Mouse (Mus musculus) heart, embryonic 13.5 days (tissue): ENCODE results near the gene Pon2. TPM values are rescaled to one million over a fixed set of nuclear protein-coding genes. Genes with fewer than 3 reads are reported as not detected.
"Not testable (repeated sequence)": the region's sequence is repeated elsewhere in the genome, so short reads cannot be mapped to it uniquely, and the experiment has no call there.

Source experiments
- ATAC-seq: fragments of 200-750 bp; cut with Nextera tagmentation; 2 replicates; pipeline ENCODE4 v1.8.0; 2017; ENCODE audit warnings: moderate TSS enrichment; ENCODE audit not compliant: insufficient number of reproducible peaks, low FRiP score, low TSS enrichment; ENCODE audit errors: extremely low read depth
- H3K27ac ChIP-seq: fragments of 300-500 bp; sonication (generic); replicated peaks from 2 replicates; pipeline ENCODE4 v1.5.1; 2015; ENCODE audit warnings: moderate library complexity, mild to moderate bottlenecking, inconsistent platforms
- H3K27me3 ChIP-seq: fragments of 300-500 bp; sonication (generic); replicated peaks from 2 replicates; pipeline ENCODE4 v1.6.1; 2015; ENCODE audit warnings: mild to moderate bottlenecking, inconsistent platforms
- H3K36me3 ChIP-seq: fragments of 300-500 bp; sonication (generic); 2 replicates; pipeline ENCODE4 v1.6.1; 2015; ENCODE audit warnings: mild to moderate bottlenecking, inconsistent platforms
- H3K4me1 ChIP-seq: fragments of 300-500 bp; sonication (generic); 2 replicates; pipeline ENCODE4 v1.6.1; 2015; ENCODE audit warnings: inconsistent platforms
- H3K4me2 ChIP-seq: fragments of 300-500 bp; sonication (generic); 2 replicates; pipeline ENCODE4 v1.6.1; 2015; ENCODE audit warnings: inconsistent platforms, mild to moderate bottlenecking, moderate library complexity
- H3K4me3 ChIP-seq: fragments of 300-500 bp; sonication (generic); 2 replicates; pipeline ENCODE4 v1.5.1; 2015; ENCODE audit warnings: moderate library complexity, mild to moderate bottlenecking, inconsistent platforms
- H3K9ac ChIP-seq: fragments of 300-500 bp; sonication (generic); 2 replicates; pipeline ENCODE4 v1.6.1; 2015; ENCODE audit warnings: inconsistent platforms, mild to moderate bottlenecking, moderate library complexity
- H3K9me3 ChIP-seq: fragments of 300-500 bp; sonication (generic); 2 replicates; pipeline ENCODE4 v1.6.1; 2016; ENCODE audit warnings: inconsistent platforms
- WGBS: fragments of 180-500 bp; shearing (Covaris S2); methylation state at CpG from one replicate; pipeline ENCODE4 v1.1.7; 2015; ENCODE audit warnings: mixed read lengths; 5-methylcytosine and 5-hydroxymethylcytosine counted together
- polyA plus RNA-seq: library from polyadenylated mRNA; unstranded; fragments of >200 nt; fragmentation: Nextera tagmentation; extraction: Ambion mirVana; gene quantifications from 2 replicates; pipeline ENCODE4 v1.2.1, GENCODE M21; 2015

Gene Pon2
- 37.2 and 41.4 TPM in 2 replicates for polyA plus RNA-seq

DNA sequence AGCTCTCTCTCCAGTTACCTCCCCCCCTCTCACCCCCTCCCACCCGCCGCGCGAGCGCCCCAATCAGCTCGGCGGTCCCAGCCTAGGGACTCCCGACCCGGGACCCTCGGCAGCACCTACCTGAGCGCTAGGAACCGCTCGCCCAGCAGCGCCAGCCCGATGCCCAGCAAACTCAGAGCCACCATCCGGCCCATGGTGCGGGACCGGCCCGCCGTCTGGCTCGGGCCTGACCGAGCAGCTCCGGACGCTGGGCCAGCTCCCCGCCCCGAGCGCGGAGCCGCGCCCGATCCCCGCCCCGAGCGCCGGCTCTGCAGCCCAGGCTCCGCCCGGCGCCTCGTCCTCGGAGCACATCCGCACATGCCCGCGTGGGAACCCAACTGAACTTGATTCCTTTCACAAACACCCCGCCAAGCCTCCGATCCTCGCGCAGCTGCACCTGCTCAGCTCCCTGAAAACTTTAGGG, at the start of gene Pon2:
Pon2 (minus strand) TSS at position 364 of the 463 bp plus-strand sequence.
- H3K9ac ChIP-seq = peak within 1 kb of the TSS; percentile 90
- H3K4me2 ChIP-seq = peak within 1 kb of the TSS; percentile 68
- under 1% methylated on average over 31 of the region's 47 CpGs for WGBS

DNA sequence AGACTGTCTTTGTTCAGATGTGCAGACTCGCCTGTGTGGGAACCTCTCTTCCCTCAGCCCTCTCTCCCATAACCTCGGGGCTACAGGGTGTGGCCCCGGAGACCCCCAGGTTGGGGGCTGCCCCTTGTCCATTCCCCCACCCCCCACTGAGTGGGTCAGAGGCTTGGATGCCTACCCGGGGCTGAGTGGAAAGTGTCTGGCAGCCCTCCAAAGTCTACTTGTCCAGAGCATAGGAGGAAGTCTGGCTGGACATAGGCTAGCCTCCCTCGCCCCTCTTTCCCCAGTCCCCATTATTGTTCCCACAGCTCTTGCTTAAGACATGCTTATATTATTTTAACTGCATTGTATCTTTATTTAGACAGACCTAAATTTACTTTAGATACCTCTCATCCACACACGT, 46.0 kb upstream of the Pon2 start:
- Histone ChIP-seq H3K36me3 (no peaks in the 10 kb centered on the region), H3K9me3 (no peaks in the 10 kb centered on the region), H3K9ac (no peak overlapping the region), H3K27me3 (no peaks in the 10 kb centered on the region), H3K4me3 (no peak overlapping the region), H3K4me2 (peak overlapping the region; percentile 4; the same call in 1 of the 2 replicates), H3K4me1 (peaks cover 13% of the 10 kb centered on the region), H3K27ac (peak overlapping the region; percentile 16; the same call in 1 of the 2 replicates)
- ATAC-seq = no peak; the same call in 1 of the 2 replicates
- 52% methylated on average over 6 of the region's 6 CpGs for WGBS

More for the DNA sequence above, at the start of gene Pon2:
- peak; percentile 89 for ATAC-seq
- Histone ChIP-seq H3K27me3 (no peaks in the 10 kb centered on the region), H3K4me3 (peak within 1 kb of the TSS; percentile 79), H3K27ac (peak within 1 kb of the TSS; percentile 89), H3K9me3 (no peaks in the 10 kb centered on the region), H3K4me1 (peaks cover 14% of the 10 kb centered on the region), H3K36me3 (peaks cover 4% of the 10 kb centered on the region; the same call in 1 of the 2 replicates)

DNA sequence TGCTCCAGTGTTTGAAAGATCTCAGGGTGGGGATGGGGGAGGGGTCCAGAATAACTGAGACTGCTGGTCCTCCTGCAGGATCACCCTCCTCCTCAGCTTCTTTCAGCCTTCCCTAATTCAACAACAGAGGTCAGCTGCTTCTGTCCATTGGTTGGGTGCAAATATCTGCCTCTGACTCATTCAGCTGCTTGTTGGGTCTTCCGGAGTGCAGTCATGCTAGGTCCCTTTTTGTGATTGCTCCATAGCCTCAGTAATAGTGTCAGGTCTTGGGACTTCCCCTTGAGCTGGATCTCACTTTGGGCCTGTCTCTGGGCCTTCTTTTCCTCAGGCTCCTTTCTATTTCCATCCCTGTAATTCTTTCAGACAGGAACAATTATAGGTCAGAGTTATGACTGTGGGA, 41.0 kb upstream of the Pon2 start:
- H3K4me3 ChIP-seq, H3K27ac ChIP-seq, H3K4me2 ChIP-seq, H3K27me3 ChIP-seq, H3K9me3 ChIP-seq, H3K9ac ChIP-seq, ATAC-seq, H3K36me3 ChIP-seq: not testable (repeated sequence)
- H3K4me1 ChIP-seq = peaks cover 14% of the 10 kb centered on the region
- WGBS = 85% methylated on average over 1 of the region's 1 CpGs

DNA sequence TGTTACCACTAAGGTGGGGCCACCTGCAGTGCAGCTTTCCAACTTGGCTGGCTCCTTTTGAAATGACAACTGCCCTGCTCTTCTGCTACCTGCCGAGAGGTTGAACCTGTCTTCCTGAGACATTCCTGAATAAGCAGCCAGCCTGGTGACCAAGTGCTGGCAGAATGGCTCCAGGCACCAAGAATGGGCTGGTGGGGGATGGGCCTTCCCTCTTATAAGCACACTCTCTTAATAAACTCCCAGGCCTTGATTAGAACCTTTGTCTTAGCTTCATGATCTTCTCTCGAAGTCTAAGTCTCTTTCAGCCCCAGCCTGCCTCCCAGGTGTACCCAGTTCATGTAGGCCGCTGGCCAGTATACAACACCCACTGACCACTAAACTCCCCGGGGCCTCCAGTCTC, 40.5 kb upstream of the Pon2 start:
- H3K27me3 ChIP-seq, H3K4me1 ChIP-seq, H3K27ac ChIP-seq, H3K9ac ChIP-seq, H3K36me3 ChIP-seq, H3K9me3 ChIP-seq, H3K4me3 ChIP-seq, ATAC-seq, H3K4me2 ChIP-seq: not testable (repeated sequence)
- WGBS = 87% methylated on average over 4 of the region's 4 CpGs

DNA sequence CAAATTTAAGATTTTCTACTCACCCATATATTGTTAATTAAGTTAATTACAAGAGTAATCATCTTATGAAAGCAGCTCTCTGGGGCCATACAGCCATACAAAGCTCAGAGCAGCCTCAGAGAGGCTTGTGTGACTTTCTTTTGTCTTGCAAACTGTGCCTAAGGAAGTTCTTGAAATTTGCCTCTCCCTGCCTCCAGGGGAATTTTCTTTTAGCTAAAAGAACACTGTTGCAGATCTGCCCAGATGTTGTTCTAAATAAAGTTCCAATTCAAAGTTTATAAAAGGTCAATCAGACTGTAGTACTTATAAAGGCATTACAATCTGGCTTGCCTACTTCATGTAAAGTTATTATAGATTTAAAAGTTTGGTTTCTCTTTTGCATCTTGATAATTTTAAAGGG, 37.8 kb upstream of the Pon2 start:
- not testable (repeated sequence) for H3K36me3 ChIP-seq, H3K4me1 ChIP-seq

DNA sequence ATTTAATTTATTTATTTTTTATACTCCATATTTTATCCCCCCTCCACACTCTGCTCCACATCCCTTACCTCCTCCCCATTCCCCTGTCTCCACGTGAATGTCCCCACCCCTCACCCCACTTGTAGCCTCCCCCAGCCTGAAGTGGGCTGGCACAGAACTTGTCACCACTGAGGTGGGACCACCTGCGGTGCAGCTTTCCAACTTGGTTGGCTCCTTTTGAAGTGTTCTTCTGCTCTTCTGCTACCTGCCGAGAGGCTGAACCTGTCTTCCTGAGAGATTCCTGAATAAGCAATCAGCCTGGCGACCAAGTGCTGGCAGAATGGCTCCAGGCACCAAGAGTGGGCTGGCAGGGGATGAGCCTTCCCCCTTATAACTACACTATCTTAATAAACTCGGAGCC, 35.8 kb upstream of the Pon2 start:
- H3K4me1 ChIP-seq = 0 out of 2 replicates have a peak, but pooled peaks cover 4% of the 10 kb centered on the region
- H3K27ac ChIP-seq = no peak overlapping the region
- ATAC-seq = no peak
- no peak overlapping the region for H3K9ac ChIP-seq
- H3K9me3 ChIP-seq = no peaks in the 10 kb centered on the region
- H3K4me3 ChIP-seq = peak overlapping the region; percentile 24; the same call in 1 of the 2 replicates
- no peaks in the 10 kb centered on the region for H3K36me3 ChIP-seq
- H3K4me2 ChIP-seq = peak overlapping the region; percentile 59
- no peaks in the 10 kb centered on the region for H3K27me3 ChIP-seq
- 60% methylated on average over 5 of the region's 5 CpGs for WGBS

More for the DNA sequence above, 37.8 kb upstream of the Pon2 start:
- not testable (repeated sequence) for H3K4me2 ChIP-seq, H3K4me3 ChIP-seq, H3K9ac ChIP-seq, H3K27ac ChIP-seq, H3K9me3 ChIP-seq, ATAC-seq, H3K27me3 ChIP-seq

DNA sequence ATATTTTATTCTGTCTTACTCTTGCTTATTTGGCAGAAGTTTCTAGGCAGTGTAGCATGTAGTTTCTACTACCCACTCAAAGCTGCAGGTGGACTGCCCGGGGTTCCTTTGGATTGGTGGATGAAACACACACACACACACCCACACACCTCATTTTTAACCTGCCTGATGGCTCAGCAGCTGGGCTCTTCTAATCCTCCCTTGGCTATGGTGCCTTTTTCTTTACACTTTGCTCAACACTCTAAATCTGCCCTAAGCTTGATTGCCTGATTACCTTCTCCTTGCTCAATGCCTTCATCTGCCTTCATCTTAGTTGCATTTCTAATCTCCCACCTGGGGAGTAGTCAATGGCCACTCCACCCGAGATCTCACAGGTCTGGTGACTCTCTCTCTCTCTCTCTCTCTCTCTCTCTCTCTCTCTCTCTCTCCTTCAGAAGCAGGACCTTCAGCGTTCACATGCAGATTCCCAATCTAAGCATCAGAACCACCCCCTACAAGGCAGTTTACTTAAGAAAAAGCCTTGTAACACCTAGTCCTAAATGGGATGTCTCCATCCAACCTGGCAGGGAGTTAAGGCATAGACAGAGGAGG, 34.4 kb upstream of the Pon2 start:
- no peaks in the 10 kb centered on the region for H3K27me3 ChIP-seq
- no peak overlapping the region for H3K9ac ChIP-seq
- no peak for ATAC-seq
- WGBS = 62% methylated on average over 3 of the region's 3 CpGs
- no peak overlapping the region for H3K4me2 ChIP-seq
- no peaks in the 10 kb centered on the region for H3K36me3 ChIP-seq
- 0 out of 2 replicates have a peak, but pooled peaks cover 4% of the 10 kb centered on the region for H3K4me1 ChIP-seq
- no peak overlapping the region for H3K27ac ChIP-seq
- no peaks in the 10 kb centered on the region for H3K9me3 ChIP-seq
- H3K4me3 ChIP-seq = no peak overlapping the region

DNA sequence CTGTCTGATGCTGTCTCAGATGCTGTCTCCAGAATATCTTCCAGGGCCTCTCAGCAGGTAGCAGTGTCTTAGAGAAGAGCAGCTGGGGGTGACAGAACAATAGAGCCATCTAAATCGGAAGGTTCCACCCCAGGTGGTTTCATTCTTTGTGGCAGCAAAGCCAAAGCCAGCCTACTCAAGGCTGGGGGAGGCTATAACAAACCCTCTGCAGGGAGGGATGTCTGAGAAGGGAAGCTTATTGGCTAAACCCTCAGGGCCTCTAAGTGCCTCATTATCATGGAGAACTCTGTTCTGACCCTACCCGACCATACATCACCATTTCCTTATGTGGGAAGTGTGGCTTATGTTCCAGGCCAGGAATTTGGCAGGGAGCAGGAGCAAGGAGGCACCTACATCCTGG, 26.9 kb upstream of the Pon2 start:
- Histone ChIP-seq H3K36me3 (no peaks in the 10 kb centered on the region), H3K27me3 (no peaks in the 10 kb centered on the region), H3K4me1 (no peaks in the 10 kb centered on the region), H3K4me2 (no peak overlapping the region), H3K4me3 (no peak overlapping the region), H3K9ac (no peak overlapping the region), H3K27ac (no peak overlapping the region), H3K9me3 (no peaks in the 10 kb centered on the region)
- WGBS = 57% methylated on average over 2 of the region's 2 CpGs
- ATAC-seq = no peak

DNA sequence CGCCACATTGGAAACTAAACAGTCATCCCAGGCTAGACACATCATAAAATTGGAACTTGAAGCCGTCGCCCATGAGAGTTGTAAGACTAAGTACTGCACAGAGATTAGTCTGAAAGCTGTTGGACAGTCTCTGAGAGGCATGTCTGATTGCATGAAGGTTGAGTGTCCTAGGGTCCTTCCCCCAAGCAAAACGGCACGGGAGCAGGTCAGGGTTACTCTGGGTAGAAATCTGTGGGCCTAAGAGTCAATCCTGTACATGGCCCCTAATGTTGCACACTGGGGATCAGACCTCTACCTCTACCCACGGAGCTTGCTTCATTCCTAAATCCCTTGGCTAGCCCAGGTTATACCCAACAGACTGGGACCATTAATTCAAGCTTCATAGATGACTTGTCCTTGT, 25.8 kb upstream of the Pon2 start:
- H3K4me2 ChIP-seq, ATAC-seq, H3K4me1 ChIP-seq, H3K4me3 ChIP-seq, H3K27me3 ChIP-seq, H3K36me3 ChIP-seq, H3K9me3 ChIP-seq, H3K9ac ChIP-seq, H3K27ac ChIP-seq: not testable (repeated sequence)
- 89% methylated on average over 6 of the region's 6 CpGs for WGBS

DNA sequence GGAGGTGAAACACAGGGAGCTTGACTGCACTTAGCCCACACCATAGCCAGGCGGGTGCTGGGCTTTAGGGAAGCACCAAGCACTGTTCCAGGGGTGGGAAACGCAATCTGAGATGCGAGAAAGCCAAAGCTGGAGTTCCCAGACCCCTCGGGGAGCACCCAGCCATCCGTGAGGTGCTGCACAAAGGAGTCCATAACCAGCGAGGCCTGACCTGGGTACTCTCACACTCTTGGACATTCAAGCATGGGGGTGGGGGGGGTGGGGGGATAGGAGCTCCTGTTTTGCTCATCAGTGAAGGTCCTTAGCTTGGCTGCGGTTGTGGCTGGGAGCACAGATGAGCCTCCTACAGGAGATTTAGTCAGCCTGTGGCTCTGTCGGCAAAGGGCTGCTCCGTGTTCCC, 18.4 kb upstream of the Pon2 start:
- Histone ChIP-seq H3K9ac (no peak overlapping the region), H3K9me3 (no peaks in the 10 kb centered on the region), H3K4me1 (peaks cover 15% of the 10 kb centered on the region), H3K4me3 (no peak overlapping the region), H3K4me2 (no peak overlapping the region), H3K27me3 (no peaks in the 10 kb centered on the region), H3K27ac (no peak overlapping the region), H3K36me3 (no peaks in the 10 kb centered on the region)
- 90% methylated on average over 9 of the region's 9 CpGs for WGBS
- ATAC-seq = no peak

DNA sequence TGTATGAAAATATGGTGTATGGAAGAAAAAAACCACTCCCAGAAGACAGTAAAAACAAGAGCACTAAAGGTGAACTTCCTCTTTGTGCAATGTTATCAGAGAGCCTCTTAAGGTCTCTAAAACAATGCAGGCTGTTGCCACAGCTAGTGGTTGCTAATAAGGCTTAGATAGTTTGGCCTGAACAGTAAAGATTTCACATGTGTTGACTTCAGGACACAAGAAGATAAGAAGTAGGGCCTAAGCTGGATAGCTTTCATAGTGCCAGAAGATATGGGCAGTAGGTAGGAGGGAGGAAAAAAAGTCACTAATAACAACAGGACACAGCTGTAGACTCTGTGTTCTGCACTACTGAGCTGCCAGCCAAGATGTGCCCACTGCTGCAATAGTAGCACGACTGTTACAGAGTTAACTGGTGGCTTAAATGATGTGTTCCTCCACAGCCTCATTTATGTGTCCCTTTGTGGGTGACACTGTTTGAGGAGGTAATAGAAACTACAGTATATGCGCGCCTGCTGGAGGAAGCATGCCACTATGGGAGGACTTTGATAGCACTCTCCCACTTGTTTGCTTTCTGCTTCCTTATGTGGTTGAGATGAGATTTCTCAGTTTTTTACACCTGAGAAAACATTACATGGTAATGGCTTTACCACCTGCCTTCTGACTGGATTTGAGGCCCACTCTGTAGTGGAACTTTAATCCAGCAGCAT, 17.0 kb upstream of the Pon2 start:
- no peak overlapping the region for H3K4me2 ChIP-seq
- no peaks in the 10 kb centered on the region for H3K9me3 ChIP-seq
- H3K27ac ChIP-seq = peak overlapping the region; percentile 20; the same call in 1 of the 2 replicates
- H3K36me3 ChIP-seq = no peaks in the 10 kb centered on the region
- no peaks in the 10 kb centered on the region for H3K27me3 ChIP-seq
- ATAC-seq = no peak
- 78% methylated on average over 3 of the region's 3 CpGs for WGBS
- no peak overlapping the region for H3K9ac ChIP-seq
- H3K4me1 ChIP-seq = peaks cover 15% of the 10 kb centered on the region
- H3K4me3 ChIP-seq = no peak overlapping the region
